Mouse (Mus musculus) adrenal gland, postnatal 0 days (tissue): ENCODE measurements around the gene Npl. TPM values are rescaled to one million over a fixed set of nuclear protein-coding genes. Genes with fewer than 3 reads are reported as not detected.

Experiments used
- polyA plus RNA-seq: library from polyadenylated mRNA; unstranded; fragments of >200 nt; fragmentation: Nextera tagmentation; extraction: Ambion mirVana; gene quantifications from 2 replicates; pipeline ENCODE4 v1.2.1, GENCODE M21; 2015

The Npl gene
- polyA plus RNA-seq = 15.0 and 22.8 TPM in 2 replicates

GRCm38 (mm10) chr1:153549536-153550199, at the start of gene Npl:
TSS of gene Npl (minus strand) at chr1:153550045.

GRCm38 (mm10) chr1:153487500-153487879, 62.4 kb downstream of the Npl start, which contains the start of gene Dhx9:
TSS of gene Dhx9 (minus strand) at chr1:153487660.

Other genes starting within 250 kb of the Npl start
- 42.9 and 49.4 TPM in 2 replicates for gene Lamc1, start 217.3 kb downstream of the Npl start, polyA plus RNA-seq
- 0.33 and 0.35 TPM in 2 replicates for gene Shcbp1l, start 124.9 kb downstream of the Npl start, polyA plus RNA-seq
- 16.4 and 18.8 TPM in 2 replicates for gene Dhx9, start 62.4 kb downstream of the Npl start, polyA plus RNA-seq
- 0.18 and 0.32 TPM in 2 replicates for gene Rgs8, start 103.0 kb upstream of the Npl start, polyA plus RNA-seq
- 3.6 and 4.5 TPM in 2 replicates for gene Rgs16, start 190.3 kb upstream of the Npl start, polyA plus RNA-seq
- gene Rnasel, start 199.4 kb upstream of the Npl start, polyA plus RNA-seq = 29.2 and 32.6 TPM in 2 replicates